Mouse (Mus musculus) gastrocnemius, postnatal 14 days (tissue): ENCODE data around the gene Pde10a. TPM values are rescaled to one million over a fixed set of nuclear protein-coding genes. Genes with fewer than 3 reads are reported as not detected.

Source experiments
- DNase-seq: peaks from one replicate; pipeline ENCODE4 v3.0.0; 2021; ENCODE audit warnings: mixed read lengths
- intact Hi-C: fragments of 180-260 bp; cut with DNase I; formaldehyde crosslinking; loops from one replicate; pipeline ENCODE4 v1.15.1; 2025; ENCODE audit warnings: low total_unique reads
- total RNA-seq, 2 experiments: library from RNA; stranded (reverse); gene quantifications; 2 replicates each; pipeline ENCODE4 v1.2.3; 2021

Pde10a gene
- total RNA-seq, 2 experiments from 2014 or later = 5.2 to 6.5 TPM

DNA sequence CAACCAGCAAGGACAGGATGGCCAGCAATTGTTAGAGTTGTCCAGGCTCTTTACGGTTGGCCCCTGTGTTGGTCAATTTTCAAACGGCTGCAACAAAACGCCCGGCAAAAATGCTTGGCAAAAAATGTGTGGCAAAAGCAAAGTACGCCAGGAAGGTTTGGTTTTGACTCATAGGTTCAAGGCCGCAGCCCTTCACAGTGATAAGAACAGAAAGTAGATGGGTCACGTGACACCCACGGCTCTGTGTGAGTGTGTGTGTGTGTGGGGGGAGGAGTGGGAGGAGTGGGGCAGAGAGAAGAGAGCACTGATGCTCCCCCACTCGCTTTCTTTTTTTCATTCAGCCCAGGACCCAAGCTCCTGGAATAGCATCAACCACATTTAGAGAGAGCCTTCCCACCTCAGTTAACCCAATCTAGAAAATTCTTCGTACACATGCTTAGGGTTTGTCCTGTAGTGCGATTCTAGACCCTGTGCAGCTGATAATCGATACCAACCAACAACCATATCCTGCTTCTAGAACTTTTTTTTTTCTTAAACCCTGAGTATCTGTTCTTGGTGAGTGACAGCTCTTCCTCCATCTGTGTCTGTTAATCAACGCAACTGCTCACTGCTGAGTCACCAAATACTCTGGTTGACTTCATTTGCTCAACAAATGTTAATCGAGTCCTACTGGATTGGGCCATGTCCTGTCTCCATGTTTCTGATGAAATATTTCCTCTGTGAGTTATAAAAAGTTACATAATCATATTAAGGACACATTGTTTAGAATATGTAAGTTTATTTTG, 37.1 kb downstream of the Pde10a start:
- intact Hi-C loops = no loop called here

GRCm38 (mm10) chr17:8562886-8563280, 37.7 kb downstream of the Pde10a start:
- DNase-seq = no peak
- intact Hi-C loops = no loop called here

More for the DNA sequence above, 37.1 kb downstream of the Pde10a start:
- DNase-seq = no peak

DNA sequence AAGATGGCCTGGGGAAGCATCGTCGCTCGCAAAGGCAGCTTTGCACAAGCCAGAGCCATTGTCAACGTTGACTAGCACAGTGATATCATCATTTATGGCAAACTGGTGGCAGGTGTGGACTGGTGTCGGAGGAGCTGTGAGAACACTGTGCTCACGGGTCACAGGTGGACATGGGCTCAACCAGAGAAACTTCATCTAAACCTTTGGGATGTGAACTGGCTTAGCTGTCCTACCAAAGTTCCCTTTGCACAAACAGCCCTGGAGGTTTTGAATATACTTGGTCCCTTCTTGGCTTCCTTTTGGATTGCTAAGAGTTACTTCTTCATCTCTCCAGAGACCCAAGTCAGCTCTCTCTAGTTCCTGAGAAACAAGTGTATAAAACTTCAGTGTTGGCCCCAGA, 41.7 kb downstream of the Pde10a start, which contains the start of gene Gm17087:
Gene Gm17087, minus strand, starts transcription at position 101 of the 400 bp plus-strand sequence.
- intact Hi-C loops = no loop called here
- no peak for DNase-seq

GRCm38 (mm10) chr17:8573542-8574260, 48.5 kb downstream of the Pde10a start:
- intact Hi-C loops = no loop called here
- no peak for DNase-seq

- DNase-seq = no peak
- intact Hi-C loops = no loop called here
Measured at GRCm38 (mm10) chr17:8580360-8580759, 55.2 kb downstream of the Pde10a start.

GRCm38 (mm10) chr17:8581579-8581978, 56.4 kb downstream of the Pde10a start:
- intact Hi-C loops = no loop called here
- DNase-seq = no peak

DNA sequence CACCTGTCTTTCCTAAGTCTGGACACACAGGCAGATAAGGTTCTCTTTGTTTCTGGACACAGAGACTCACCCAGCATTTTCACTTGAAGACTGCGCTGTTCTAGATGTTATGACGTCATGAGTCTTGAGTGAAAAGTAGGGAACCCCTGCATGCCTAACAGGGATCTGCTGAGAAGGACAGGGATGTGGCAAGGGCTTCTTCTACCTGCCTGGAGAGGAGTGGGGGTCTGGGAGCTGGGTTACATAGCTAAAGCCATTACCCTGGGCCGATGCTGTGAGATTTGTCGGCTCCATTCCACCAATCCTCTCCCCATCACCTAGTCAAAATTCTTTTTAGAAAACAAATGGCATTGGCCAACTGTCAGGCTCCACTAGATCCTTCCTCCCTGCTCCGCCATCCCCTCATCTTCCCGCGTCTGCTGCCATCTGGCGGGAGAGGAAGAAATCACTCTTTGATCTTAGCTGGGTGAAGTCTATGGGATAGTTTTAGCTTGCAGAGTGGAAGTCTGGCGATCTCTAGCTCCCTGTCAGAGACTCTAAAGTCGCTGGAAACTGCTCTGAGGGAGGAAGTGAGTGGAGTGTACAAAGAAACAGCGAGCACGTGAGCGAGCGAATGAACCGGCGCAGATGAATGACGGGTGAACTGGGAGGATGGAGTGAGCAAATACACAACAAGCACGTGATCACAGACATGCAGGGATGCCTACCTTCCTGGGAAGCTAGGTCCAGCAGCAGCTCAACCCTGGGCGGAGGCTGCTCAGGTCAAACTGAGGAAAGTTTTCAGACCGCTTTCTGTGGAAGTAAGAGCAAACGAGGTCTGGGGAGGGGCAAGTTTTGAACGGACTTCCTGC, 67.5 kb downstream of the Pde10a start:
- peak; percentile 73 for DNase-seq
- intact Hi-C loops = loop anchor here (2.0 kb wide), 1 partner anchor 124 kb away; no protein-coding TSS in a partner anchor

- DNase-seq = peak; percentile 44
- intact Hi-C loops = no loop called here
Measured at GRCm38 (mm10) chr17:8597790-8598189, 72.6 kb downstream of the Pde10a start.

- intact Hi-C loops = no loop called here
- DNase-seq = no peak
Measured at GRCm38 (mm10) chr17:8602976-8603375, 77.8 kb downstream of the Pde10a start.

DNA sequence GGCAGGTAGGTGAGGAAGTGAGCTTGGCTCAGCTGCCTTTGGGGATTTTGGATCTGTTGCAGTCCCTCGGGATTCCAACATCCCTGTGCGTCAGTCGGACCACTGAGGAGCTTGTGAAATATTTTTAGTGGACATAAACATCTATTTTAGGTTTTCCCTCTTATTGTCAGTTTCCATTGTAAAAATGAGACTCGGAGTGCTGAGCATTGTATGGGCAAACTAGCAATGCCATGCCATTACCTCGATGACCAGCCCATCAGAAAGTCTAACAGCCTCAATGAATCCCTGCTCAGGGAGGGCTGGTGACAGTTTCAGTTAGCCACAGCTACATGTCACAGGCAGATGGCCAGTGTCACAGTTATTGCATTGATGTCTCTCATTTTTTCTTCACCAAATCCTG, 80.7 kb downstream of the Pde10a start:
- DNase-seq = no peak
- intact Hi-C loops = no loop called here

- no peak for DNase-seq
- intact Hi-C loops = no loop called here
Measured at GRCm38 (mm10) chr17:8606695-8607094, 81.5 kb downstream of the Pde10a start.

DNA sequence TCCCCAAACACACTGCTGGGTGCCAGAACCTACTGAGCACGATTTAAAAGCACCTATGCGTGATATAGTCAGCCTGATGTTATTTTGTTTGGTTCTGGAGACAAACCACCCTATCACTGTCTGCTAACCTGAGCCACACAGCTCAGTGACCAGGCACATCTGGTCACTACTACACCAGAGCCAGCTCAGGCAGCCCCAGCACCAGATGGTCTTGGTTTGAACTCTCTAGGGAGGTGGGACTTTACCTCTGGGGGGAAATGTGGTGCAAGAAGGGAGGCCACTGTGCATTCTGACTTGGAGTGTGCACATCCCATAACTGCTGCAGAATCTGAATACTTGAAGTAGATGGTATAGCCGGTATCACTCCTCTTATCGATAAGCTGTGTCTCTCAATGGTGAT, 86.7 kb downstream of the Pde10a start:
- DNase-seq = no peak

GRCm38 (mm10) chr17:8613882-8614551, 88.8 kb downstream of the Pde10a start:
- intact Hi-C loops = loop anchor here (2.0 to 10.0 kb wide), 2 partner anchors 191 to 323 kb away; no protein-coding TSS in a partner anchor
- DNase-seq = peak; percentile 68

More for the DNA sequence above, 86.7 kb downstream of the Pde10a start:
- intact Hi-C loops = loop anchor here (10.0 kb wide), 1 partner anchor 193 kb away; no protein-coding TSS in a partner anchor

- DNase-seq = no peak
- intact Hi-C loops = no loop called here
Measured at GRCm38 (mm10) chr17:8620346-8620745, 95.2 kb downstream of the Pde10a start.

GRCm38 (mm10) chr17:8621105-8621504, 95.9 kb downstream of the Pde10a start:
- intact Hi-C loops = no loop called here
- peak; percentile 76 for DNase-seq

GRCm38 (mm10) chr17:8621906-8622305, 96.7 kb downstream of the Pde10a start:
- intact Hi-C loops = no loop called here
- DNase-seq = peak; percentile 24

GRCm38 (mm10) chr17:8626421-8626820, 101.2 kb downstream of the Pde10a start:
- intact Hi-C loops = no loop called here

GRCm38 (mm10) chr17:8631701-8632100, 106.5 kb downstream of the Pde10a start:
- intact Hi-C loops = no loop called here
- no peak for DNase-seq

More at GRCm38 (mm10) chr17:8626421-8626820, 101.2 kb downstream of the Pde10a start:
- no peak for DNase-seq

- DNase-seq = no peak
- intact Hi-C loops = no loop called here
Measured at GRCm38 (mm10) chr17:8633596-8633995, 108.4 kb downstream of the Pde10a start.
